Mouse (Mus musculus): Measurements from ENCODE around the gene Ddx19b.
"Not testable (repeated sequence)": the region's sequence is repeated elsewhere in the genome, so short reads cannot be mapped to it uniquely, and the experiment has no call there.

DNA sequence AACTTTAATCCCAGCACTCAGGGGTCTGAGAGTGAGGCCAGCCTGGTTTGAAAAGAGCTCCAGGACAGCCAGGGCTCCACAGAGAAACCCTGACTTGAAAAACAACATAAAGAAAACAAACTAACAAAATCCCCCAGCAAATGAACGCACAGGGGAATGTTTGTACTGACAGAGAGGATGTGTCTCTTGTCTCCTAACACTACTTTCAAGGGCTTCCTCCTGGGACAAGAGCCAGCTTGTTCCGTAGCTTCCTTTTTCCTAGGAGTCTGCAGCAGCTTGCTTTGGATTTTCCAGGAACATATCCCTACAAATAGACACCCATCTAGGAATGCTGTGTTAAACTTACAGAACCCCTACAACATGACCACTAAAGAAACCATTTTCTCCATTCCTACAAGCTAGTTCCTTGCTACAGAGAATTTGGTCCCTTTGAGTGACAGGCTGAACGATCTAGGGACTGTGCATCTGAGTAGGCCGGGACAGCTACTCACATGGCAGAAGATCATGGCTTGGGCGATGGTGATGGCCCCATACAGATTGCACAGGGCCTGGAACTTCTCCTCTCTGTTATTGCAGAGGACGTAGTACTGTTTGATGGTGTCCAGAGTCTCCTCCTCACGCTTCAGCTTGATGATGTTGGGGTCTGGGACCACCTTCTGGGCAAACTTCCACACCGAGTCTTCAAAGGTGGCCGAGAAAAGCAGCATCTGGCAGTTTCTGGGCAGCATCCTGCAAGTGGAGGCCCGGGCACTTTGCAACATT is 21.1 kb downstream of the Ddx19b start:
- TF ChIP-seq CTCF (IDR thresholded peaks at IDR 0.05; ENCODE audit: borderline replicate concordance, extremely low read depth, insufficient read depth, insufficient read length); POLR2A (IDR thresholded peaks at IDR 0.05; ENCODE audit: borderline replicate concordance, extremely low read depth, insufficient read depth, insufficient read length, poor library complexity, severe bottlenecking): not testable (repeated sequence)

Data from brain, embryonic 14.5 days (tissue).